ENCODE assay signal across 16 mouse cellular contexts in the genomic region with DNA sequence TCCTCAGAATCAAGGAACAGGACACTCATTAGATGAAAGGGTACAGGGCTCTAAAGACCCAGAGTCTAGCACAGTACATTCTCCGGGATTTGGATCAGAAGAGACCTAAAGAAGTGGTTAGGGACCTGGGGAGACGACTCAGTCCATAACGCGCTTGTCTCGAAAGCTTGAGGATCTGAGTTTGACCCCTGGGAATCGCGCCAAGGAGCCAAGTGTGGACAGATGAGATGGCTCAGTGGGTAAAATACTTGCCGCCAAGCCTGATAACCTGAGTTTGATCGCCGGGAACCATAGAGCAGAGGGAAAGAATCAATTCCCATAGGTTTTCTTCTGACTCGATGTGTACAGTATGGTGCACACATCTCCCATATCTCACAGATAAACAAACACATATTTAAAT.
"Had no signal": no experiment of that assay in that cellular context is flagged by ENCODE, and none has a peak within 500 bp of the region (broad histone marks: within the 10 kb centered on the region; RNA-seq: fewer than 3 reads in every experiment).

No protein-coding gene starts in this region.

- H3K9me3 ChIP-seq: neural tube, embryonic 13.5 days; neural tube, embryonic 15.5 days; stomach, embryonic 15.5 days had no signal

- H3K4me2 ChIP-seq: neural tube, embryonic 13.5 days; neural tube, embryonic 15.5 days; stomach, embryonic 15.5 days had no signal

- H3K27ac ChIP-seq: neural tube, embryonic 13.5 days; neural tube, embryonic 15.5 days; stomach, embryonic 15.5 days; stomach, postnatal 0 days had no signal

- H3K36me3 ChIP-seq: neural tube, embryonic 13.5 days; neural tube, embryonic 15.5 days; stomach, embryonic 15.5 days had no signal

- H3K4me3 ChIP-seq: neural tube, embryonic 13.5 days; neural tube, embryonic 15.5 days; stomach, embryonic 15.5 days had no signal

- DNase-seq: retina, postnatal 1 day; right cerebral cortex, adult 18-20 months; right cerebral cortex, postnatal 14 days; right cerebral cortex, postnatal 25 days; right cerebral cortex, postnatal 4 days; spleen, adult 18-20 months; thymus, adult 18-20 months; thymus, adult 2 months; thymus, postnatal 14 days; thymus, postnatal 25 days; thymus, postnatal 36 days; thymus, postnatal 4 days had no signal

- H3K27me3 ChIP-seq: neural tube, embryonic 13.5 days; neural tube, embryonic 15.5 days; stomach, embryonic 15.5 days had no signal

- H3K9ac ChIP-seq: neural tube, embryonic 13.5 days; neural tube, embryonic 15.5 days; stomach, embryonic 15.5 days had no signal
